Mouse (Mus musculus): ENCODE results near the gene Serpina1d. TPM values are rescaled to one million over a fixed set of nuclear protein-coding genes. Genes with fewer than 3 reads are reported as not detected.
"Not testable (repeated sequence)": the region's sequence is repeated elsewhere in the genome, so short reads cannot be mapped to it uniquely, and the experiment has no call there.

Gene Serpina1d
- total RNA-seq (2014; fragmentation: Nextera tagmentation): not detected in 2 replicates
- not detected in 2 replicates for total RNA-seq (2017)

DNA sequence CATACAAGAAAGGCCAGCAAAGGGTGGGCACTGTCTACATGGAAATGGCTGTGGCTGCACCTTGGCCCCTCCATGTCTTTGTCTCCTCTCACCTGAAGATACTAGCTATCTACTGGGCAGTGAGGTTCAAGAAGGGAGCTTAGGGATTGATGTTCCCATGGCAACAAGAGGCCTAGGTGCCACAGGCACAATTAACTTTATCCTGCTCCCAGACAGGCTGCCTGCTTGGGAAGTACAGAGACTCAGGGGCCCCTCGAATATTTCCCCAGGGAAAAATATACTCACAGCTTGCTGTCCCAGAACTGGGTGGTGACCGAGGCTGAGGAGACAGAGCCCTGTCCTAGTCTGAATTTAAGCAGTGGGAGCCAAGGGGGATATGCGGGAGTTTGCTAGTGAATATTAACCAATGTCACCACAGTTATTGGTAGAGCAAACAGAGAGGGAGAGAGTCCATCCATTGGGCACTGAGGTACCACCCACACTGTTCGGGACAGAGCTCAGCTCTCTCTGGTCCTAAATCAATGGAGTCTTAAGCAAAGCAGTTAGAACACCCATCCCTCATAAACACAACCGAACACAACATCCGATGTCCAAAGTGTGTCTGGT is at the start of gene Serpina1d:
Serpina1d (minus strand) TSS at position 347 of the 606 bp plus-strand sequence.
- ATAC-seq (replicated peaks; ENCODE audit: poor library complexity, severe bottlenecking): not testable (repeated sequence)

DNA sequence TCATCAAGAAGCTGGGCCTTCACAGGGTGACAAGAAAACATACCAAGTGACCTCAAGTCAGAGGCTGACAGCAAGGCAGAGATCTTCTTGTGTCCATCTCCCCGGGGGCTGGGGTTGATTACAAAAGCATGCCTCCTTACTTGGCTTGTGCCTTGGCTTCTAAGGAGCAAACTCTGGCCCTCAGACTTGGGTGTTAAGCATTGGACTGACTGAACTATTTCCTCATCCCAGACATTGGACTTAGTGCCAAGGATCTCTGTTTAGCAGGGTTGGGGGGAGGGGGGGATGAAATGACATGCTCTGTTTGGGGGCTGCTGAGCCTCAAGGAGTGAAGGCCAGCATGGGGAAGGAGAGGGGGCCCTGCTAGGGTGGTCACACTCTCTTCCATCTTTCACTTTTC is 2.8 kb downstream of the Serpina1d start:
- ATAC-seq (replicated peaks; ENCODE audit: poor library complexity, severe bottlenecking): not testable (repeated sequence)

DNA sequence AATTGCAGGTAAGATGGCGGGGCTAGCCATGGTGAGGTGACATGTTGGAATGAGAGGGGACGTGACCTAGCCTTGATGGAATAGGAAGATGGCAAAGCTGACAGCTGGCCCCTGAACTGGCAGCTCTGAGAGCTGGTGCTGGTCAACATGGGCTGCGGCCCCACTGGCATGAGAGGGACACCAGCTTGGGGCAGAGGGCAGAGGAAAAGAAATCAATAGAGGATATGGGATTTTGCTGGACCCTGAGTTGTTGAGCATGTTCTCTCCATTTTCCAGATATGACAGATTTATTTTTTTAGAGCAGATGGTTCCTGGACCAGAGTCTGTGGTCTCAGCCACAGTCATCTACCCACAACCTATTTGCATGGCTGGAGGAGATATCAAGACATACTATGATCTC is 10.3 kb downstream of the Serpina1d start:
- not testable (repeated sequence) for ATAC-seq (replicated peaks; ENCODE audit: poor library complexity, severe bottlenecking)

DNA sequence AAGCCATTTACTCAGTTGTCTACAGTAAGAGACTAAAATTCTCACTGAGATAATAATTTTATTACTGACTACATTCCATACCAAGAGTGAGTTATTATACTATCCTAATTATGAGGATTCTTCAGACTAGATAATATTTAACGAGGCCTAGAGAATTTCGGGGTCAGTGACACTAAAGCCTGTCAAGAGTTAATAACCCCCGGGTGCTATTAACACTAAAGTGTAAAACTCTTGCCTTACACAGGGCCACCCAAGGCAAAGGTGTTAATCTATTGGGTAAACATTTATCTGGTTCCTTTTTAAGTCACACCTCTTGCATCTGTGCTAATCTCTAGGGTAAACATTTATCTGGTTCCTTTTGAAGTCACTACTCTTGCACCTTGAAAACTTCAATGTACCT is 13.1 kb downstream of the Serpina1d start:
- not testable (repeated sequence) for ATAC-seq (replicated peaks; ENCODE audit: poor library complexity, severe bottlenecking)

DNA sequence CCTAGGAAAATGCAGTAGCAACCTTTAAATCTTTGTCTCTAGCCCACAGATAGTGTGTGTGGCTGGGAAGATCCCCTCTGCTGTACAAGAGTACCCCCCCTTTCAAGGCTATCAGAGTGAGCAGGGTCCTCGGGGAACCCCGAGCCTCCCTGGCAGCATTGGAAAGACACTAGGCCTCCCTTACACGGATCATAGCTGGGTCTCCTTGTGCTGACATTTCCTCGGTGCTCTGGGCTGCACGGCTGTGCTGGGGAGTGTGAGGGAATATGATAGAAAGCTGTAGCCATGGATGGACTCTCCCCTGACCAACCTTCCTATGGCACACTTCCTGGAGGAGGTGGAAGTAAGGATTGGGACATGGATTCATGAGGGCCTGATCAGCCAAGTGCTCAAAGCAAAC is 27.4 kb downstream of the Serpina1d start:
- not testable (repeated sequence) for ATAC-seq (replicated peaks; ENCODE audit: poor library complexity, severe bottlenecking)

DNA sequence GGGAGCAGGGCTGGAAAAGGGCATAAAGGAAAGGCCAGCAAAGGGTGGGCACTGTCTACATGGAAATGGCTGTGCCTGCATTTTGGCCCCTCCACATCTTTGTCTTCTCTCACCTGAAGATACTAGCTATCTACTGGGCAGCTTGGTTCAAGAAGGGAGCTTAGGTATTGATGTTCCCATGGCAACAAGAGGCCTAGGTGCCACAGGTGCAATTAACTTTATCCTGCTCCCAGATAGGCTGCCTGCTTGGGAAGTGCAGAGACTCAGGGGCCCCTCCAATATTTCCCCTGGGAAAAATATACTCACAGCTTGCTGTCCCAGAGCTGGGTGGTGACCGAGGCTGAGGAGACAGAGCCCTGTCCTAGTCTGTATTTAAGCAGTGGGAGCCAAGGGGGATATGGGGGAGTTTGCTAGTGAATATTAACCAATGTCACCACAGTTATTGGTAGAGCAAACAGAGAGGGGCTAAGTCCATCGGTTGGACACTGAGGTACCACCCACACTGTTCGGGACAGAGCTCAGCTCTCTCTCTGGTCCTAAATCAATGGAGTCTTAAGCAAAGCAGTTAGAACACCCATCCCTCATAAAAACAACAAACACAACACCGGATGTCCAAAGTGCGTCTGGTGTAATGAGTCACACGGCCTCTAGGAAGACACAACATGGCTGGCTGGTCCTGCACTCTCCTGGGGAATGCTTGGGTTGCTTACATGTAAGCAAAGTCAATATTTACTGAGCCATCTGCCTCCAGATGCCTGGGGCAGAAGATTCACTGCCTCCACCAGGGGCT is 35.4 kb downstream of the Serpina1d start:
- ATAC-seq (replicated peaks; ENCODE audit: poor library complexity, severe bottlenecking): not testable (repeated sequence)

DNA sequence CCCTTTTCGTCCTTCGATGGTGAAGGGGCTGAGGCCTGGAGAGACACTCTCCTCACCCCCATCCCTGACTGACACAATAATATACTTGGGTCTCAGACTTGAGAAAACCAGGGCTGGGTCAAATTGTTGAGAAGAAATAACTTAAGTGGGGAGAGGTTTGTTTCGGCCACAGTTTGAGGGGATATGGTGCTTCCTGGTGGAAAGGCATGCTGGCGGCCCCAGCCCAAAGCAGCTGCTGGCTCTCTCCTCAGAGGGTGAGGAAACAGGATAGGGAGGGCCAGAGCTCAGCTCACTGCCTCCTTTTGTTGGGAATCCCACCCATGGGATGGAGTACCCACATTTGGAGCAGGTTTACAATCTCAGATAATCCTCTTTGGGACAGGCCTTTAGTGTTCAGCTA is 37.8 kb downstream of the Serpina1d start:
- not testable (repeated sequence) for ATAC-seq (replicated peaks; ENCODE audit: poor library complexity, severe bottlenecking)

DNA sequence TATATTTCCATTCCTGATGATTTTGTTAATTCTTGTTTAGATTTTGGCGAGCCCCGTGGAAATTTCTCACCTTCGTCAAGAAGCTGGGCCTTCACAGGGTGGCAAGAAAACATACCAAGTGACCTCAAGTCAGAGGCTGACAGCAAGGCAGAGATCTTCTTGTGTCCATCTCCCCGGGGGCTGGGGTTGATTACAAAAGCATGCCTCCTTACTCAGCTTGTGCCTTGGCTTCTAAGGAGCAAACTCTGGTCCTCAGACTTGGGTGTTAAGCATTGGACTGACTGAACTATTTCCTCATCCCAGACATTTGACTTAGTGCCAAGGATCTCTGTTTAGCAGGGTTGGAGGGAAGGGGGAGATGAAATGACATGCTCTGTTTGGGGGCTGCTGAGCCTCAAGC is 38.3 kb downstream of the Serpina1d start:
- not testable (repeated sequence) for ATAC-seq (replicated peaks; ENCODE audit: poor library complexity, severe bottlenecking)

Other genes with a start within 250 kb of the Serpina1d start
- 0.43 TPM in 1 of 2 replicates, not detected in the other for gene Ppp4r4, start 241.3 kb downstream of the Serpina1d start, total RNA-seq (2014; fragmentation: Nextera tagmentation)
- 0.30 TPM in 1 of 2 replicates, not detected in the other for gene Ppp4r4, start 241.3 kb downstream of the Serpina1d start, total RNA-seq (2017)
- not detected in 2 replicates for gene Serpina10, start 142.1 kb downstream of the Serpina1d start, total RNA-seq (2014; fragmentation: Nextera tagmentation)
- not detected in 2 replicates for gene Serpina10, start 142.1 kb downstream of the Serpina1d start, total RNA-seq (2017)
- not detected in 2 replicates for gene Serpina6, start 116.4 kb downstream of the Serpina1d start, total RNA-seq (2014; fragmentation: Nextera tagmentation)
- gene Serpina6, start 116.4 kb downstream of the Serpina1d start, total RNA-seq (2017): not detected in 2 replicates
- not detected in 2 replicates for gene Serpina16, start 97.5 kb downstream of the Serpina1d start, total RNA-seq (2014; fragmentation: Nextera tagmentation)
- gene Serpina16, start 97.5 kb downstream of the Serpina1d start, total RNA-seq (2017): not detected in 2 replicates
- not detected in 2 replicates for gene Serpina1f, start 78.1 kb downstream of the Serpina1d start, total RNA-seq (2014; fragmentation: Nextera tagmentation)
- gene Serpina1f, start 78.1 kb downstream of the Serpina1d start, total RNA-seq (2017): not detected in 2 replicates
- not detected in 2 replicates for gene Serpina1b, start 56.8 kb upstream of the Serpina1d start, total RNA-seq (2014; fragmentation: Nextera tagmentation)
- not detected in 2 replicates for gene Serpina1b, start 56.8 kb upstream of the Serpina1d start, total RNA-seq (2017)
- not detected in 2 replicates for gene Serpina1a, start 90.0 kb upstream of the Serpina1d start, total RNA-seq (2014; fragmentation: Nextera tagmentation)
- not detected in 2 replicates for gene Serpina1a, start 90.0 kb upstream of the Serpina1d start, total RNA-seq (2017)
- gene Serpina1c, start 131.3 kb upstream of the Serpina1d start, total RNA-seq (2014; fragmentation: Nextera tagmentation): not detected in 2 replicates
- not detected in 2 replicates for gene Serpina1c, start 131.3 kb upstream of the Serpina1d start, total RNA-seq (2017)
- not detected in 2 replicates for gene Serpina1e, start 185.4 kb upstream of the Serpina1d start, total RNA-seq (2014; fragmentation: Nextera tagmentation)
- not detected in 2 replicates for gene Serpina1e, start 185.4 kb upstream of the Serpina1d start, total RNA-seq (2017)
- 0.17 TPM in 1 of 2 replicates, not detected in the other for gene Serpina11, start 216.4 kb upstream of the Serpina1d start, total RNA-seq (2014; fragmentation: Nextera tagmentation)
- not detected in 2 replicates for gene Serpina11, start 216.4 kb upstream of the Serpina1d start, total RNA-seq (2017)
- gene Serpina9, start 240.2 kb upstream of the Serpina1d start, total RNA-seq (2014; fragmentation: Nextera tagmentation): not detected in 2 replicates
- not detected in 2 replicates for gene Serpina9, start 240.2 kb upstream of the Serpina1d start, total RNA-seq (2017)